Mouse (Mus musculus) 3134 (cell line): ENCODE results near the gene Hipk2.
A peak's percentile ranks its signal among the peaks of the same experiment; 100 is the strongest.

Source experiments
- DNase-seq: peaks from one replicate; pipeline ENCODE4 v3.0.0-alpha.2; 2011; ENCODE audit warnings: low spot score; ENCODE audit not compliant: insufficient read length; ENCODE audit errors: extremely low read depth

Hipk2 gene

DNA sequence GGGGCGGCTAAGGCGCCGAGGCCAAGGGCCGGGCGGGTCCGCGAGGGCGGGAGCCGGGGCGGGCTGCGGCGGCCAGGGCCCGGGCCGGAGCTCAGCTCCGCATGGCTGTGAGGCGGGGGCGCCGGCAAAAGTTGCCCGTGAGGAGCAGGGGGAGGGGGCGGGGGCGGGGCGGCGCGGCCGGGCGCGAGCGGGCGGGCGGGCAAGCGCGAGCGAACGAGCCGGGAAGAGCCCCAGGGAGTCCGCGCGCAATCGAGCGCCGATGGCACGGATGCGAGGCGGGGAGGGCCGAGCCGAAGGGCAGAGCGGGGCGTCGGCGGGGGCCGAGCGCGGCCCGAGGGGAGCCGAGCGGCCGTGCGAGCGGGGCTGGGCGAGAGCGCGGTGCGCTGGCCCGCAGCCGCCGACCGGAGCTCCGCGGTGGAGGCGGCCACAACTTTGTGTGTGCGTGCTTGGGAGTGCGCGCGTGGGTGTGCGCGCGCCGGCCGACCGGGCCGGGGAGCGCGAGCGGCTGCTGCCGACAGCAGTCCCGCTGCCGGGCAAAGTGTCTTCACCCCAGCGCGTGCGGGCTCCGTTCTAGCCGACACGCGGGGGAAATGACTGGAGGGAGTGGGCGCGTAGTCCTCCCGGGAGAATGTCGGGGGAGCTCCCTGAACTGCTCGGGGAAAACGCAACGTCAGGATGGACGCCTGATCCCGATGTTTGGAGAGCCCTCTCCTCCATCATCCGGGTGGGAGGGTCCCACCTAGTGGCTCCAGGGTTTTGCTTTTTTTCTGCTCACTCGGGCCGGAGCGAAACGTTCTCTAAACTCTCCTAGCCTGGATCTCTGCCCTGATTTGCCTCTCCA, at the start of gene Hipk2:
Gene Hipk2 (minus strand): TSS at position 95 of the 841 bp plus-strand sequence.
- peak; percentile 77 for DNase-seq

GRCm38 (mm10) chr6:38925719-38926118, 49.8 kb upstream of the Hipk2 start:
- no peak for DNase-seq

GRCm38 (mm10) chr6:38923870-38924817, 48.2 kb upstream of the Hipk2 start:
- no peak for DNase-seq

DNA sequence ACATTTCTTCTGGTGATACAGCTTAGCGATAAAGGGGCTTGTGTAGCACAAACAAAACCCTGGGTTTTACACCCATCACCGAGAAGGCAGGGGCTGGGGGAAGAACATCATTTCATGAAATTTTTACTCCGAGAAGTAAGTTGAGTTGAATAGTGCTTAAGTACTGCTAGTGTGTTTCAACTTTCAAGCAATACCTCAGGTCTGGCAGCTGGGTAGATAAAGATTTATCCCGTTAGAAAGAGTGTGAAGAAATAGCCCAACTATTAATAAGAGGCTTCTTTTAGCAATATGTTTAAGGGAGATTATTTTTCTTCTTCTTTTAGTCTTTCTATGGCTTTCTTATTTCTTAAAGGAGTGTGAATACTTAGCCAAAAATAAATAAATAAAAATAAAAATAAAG, 47.5 kb upstream of the Hipk2 start:
- no peak for DNase-seq

DNA sequence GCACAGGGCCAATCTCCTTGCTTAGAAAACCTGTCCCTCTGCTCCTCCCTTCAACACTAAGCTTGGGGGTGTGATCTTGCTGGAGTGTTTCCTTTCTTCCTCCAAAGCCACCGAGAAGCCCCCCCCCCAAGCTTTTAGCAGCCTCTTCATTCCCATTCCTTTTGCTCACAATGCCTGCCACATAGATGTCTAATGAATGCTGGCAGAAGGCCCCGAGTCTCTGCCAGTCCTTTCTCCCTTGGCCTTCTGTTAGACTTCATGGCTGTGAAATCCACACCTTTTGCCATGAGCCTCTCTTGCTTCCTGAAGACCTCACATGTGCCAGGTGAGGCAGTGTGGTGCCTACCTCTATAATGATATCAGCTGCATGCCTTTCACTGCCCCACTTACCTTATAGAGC, 46.6 kb upstream of the Hipk2 start:
- no peak for DNase-seq

- no peak for DNase-seq
Observed at GRCm38 (mm10) chr6:38921810-38922116, 45.8 kb upstream of the Hipk2 start.

DNA sequence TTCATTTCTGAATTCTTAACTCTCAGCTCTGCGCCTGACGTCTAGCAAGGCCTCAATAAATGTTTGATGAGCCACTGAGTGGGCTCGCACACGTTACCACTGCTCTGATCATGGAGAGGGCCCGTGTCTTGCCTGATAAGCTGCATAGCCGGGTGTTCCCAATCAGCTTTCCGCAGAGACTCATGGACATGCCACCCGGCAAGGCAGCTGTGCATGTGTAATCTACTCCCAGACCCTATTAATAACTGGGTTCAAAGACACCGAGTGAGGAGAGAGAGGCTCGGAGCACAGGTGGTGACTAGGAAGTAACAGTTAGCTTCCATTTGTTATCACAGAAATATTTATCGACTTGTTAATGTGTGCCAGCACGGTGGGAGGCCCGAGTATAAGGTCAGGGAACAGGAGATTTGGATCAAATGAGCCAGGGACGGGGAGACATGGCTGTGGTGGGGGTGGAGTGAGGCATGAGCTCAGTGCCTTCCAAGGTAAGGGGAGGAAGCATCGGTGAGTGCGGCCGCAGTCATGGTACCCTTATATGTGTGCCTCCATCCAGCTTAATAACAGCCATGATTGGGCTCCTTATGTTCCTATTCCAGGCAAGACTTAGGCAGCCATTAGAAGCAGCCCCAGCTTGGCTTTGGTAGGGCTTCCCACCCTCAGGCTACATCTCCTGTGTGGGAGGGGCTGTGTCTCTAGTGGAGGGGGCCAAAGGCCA, 45.3 kb upstream of the Hipk2 start:
- DNase-seq = no peak

- no peak for DNase-seq
Observed at GRCm38 (mm10) chr6:38920141-38920540, 44.2 kb upstream of the Hipk2 start.

DNA sequence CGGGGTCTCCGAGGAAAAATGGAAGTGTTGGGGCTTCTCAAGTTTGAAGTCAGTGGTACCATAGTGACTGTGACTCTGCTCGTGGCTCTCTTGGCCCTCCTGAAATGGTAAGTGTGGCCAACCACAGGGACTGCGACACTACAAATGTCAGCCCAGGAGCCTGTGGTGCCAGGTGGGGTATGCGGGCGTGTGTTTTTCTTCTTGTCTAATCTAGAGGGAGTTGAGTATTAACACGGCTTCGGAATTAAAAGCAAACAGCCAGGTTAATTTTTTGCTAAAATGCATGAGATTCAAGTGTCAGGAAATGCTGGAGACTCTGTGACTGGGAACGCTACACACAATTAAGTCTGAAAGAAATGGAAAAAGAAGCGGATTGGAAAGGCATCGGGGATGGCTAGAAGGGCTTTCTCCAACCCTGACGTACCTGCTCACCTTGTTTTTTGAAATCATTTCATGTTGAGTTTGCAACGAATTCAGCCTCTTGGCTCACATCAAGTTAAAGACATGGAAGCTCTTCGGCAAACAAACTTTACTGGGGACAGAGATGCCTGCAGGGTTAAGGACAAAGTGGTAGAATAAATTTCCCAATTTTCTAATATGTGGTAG, 43.3 kb upstream of the Hipk2 start:
- DNase-seq = no peak

DNA sequence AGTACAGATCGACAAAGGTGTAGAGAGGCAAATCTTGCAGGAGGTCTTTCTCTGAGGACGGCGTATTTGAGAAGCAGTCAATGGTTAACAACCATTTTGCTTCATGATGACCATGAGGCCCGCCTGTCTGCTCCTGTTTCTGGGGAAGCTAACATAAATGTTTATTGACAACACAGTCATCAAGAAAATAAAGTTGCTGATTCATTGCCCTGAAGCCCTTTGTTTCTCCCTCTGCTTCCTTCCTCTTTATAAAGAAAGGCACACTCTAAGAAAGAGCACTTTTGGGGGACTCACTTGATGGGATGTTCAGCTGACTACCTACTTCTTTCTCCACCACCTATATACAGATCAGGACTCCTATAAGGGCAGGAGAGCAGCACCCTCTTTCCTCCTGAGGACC, 42.8 kb upstream of the Hipk2 start:
- DNase-seq = no peak

DNA sequence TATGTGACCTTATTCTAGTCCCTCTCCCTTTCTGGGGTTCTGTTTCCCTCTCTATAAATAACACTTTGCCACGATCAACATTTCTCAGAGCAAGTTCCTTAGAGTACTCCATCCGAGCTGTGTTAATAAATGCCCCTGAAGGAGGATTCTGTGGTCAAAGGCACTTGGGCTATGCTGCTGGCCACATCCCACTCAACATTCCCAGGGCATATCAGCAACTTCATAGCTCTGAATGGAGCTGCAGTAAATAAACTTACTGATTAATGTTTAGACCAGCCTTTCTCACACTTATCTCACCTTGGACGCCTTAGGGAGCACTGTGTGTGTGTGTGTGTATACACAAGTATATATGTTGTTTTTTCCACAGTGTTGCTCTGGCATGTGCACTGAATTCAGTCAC, 41.5 kb upstream of the Hipk2 start:
- DNase-seq = no peak

GRCm38 (mm10) chr6:38916571-38916970, 40.6 kb upstream of the Hipk2 start:
- no peak for DNase-seq

- no peak for DNase-seq
Observed at GRCm38 (mm10) chr6:38915776-38916175, 39.8 kb upstream of the Hipk2 start.

GRCm38 (mm10) chr6:38914181-38914580, 38.2 kb upstream of the Hipk2 start:
- DNase-seq = no peak

DNA sequence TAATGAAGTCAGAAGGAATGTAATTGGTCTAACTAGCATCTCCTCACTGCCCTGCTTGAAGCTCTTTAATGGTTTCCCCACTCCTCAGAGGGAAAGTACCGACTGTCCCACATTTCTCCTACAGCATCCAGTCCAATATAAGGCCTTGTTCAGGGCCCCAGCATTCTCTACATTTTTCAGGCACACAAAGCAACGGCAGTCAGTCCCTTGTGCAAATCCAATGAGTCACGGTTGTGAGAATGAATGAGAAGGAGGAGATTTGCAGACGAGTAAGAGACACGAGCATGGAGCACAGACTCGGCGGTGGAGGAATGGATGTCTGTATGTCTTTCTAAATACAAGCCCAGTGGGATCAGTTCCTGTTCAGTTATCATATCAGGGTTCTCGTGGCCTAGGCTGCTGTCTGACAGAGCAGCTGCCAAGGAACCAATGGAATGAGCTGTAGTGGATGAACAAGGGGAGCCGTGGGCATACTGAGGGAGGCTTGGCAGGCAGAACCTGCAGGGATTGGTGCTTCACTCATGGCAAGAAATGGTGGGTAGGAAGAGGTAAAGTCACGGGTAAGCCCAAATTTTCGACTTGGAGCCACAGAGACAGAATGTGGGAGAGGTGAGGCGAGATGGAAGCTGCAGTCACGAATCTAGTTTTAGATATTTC, 37.5 kb upstream of the Hipk2 start:
- no peak for DNase-seq

DNA sequence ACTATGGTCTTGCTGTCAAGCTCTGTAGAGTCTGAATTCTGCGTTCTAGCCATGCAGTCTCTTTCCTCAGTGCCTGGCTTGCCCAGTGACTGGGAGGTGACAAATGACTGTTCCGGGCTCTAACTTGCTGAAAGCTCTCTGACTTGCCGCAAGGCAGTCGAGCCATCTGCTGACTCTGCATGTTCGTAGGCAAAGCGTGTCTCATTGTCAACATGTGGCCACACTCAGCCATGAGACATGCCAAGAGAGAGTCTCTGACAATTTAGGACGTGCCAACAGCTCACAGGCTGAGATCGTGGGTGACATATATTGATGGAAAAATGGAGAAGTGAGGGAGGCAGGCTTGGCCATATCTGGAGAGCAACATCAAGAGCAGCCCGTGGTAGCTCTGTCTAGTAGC, 36.9 kb upstream of the Hipk2 start:
- no peak for DNase-seq

DNA sequence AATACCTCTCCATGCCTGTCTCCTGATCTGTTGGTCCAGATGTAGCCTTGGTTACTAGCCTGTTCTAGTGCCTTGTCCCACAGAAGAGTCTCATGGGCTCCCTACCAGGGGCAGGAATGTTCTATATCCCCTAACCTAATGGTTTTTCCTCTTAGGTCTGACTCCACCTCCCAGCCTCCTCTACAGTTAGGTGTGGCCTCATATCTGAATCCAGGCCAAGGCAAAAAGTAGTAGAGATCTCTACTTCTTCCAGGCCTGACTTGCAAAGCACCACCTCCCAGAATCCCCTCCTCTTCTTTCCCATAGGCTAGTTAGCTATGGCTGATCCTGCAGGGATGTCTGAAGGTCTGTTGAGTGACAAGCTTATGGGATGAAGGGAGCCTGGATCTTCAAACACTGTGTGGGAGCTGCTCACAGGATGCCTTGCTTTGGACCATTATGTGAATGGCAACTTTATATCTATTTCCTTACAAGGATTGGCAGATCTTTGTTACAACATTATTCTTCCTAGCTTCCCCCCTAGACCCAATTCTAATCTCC, 36.2 kb upstream of the Hipk2 start:
- no peak for DNase-seq

GRCm38 (mm10) chr6:38910828-38911559, 35.0 kb upstream of the Hipk2 start:
- DNase-seq = peak; percentile 18

DNA sequence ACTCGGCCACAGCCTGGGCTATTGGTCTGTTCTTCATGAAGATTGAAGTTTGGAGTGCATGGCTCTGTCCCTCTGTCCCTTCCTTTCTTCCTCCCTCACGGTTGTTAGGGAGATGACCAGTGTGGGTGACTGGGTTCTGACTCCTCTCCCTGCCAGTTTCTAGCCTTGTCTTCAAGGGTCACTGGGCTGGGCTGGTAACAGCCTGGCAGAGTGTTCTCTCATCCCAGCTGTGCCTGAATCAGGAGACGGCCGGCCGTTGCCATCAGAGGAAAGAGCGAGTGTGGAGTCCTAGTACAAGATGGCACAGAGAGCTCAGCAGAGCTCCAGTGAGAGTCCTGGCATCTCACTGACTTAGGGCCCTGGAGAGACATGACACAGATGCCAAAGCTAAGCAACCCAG, 32.4 kb upstream of the Hipk2 start:
- DNase-seq = no peak
